Comparison of ENCODE assay signal across 8 mouse cellular contexts in genomic region chr6:134640485-134641475, GRCm38 (mm10). TPM values are rescaled to one million over a fixed set of nuclear protein-coding genes. Genes with fewer than 3 reads are reported as not detected.
A peak's percentile ranks its signal among the peaks of the same experiment; 100 is the strongest.
DNase-seq lines count a peak whose midpoint lies in the region; ATAC-seq and TF ChIP-seq lines count a peak whose summit lies in the region.

No protein-coding gene starts in this region.

- H3K9me3 ChIP-seq in hindbrain, embryonic 14.5 days (ENCODE audit: control insufficient read depth, low read length): no peaks in the 10 kb centered on the region

- WGBS in hindbrain, embryonic 14.5 days: 2% methylated on average over 65 of the region's 65 CpGs

- POLR2A ChIA-PET in Patski (lab: Charles Lee): no interaction called here

- H3K36me3 ChIP-seq in hindbrain, embryonic 14.5 days (replicated peaks; ENCODE audit: control insufficient read depth, insufficient read depth): peaks cover 13% of the 10 kb centered on the region; the same call in 1 of the 2 replicates

- CTCF ChIA-PET in Patski (lab: Charles Lee): interaction anchor here (1.0 to 2.2 kb wide), 6 partner anchors 17 to 308 kb away, joined by 3 to 5 read pairs (median 3); no protein-coding TSS in a partner anchor

- H3K27me3 ChIP-seq in Patski: no peaks in the 10 kb centered on the region
- no peaks in the 10 kb centered on the region for H3K27me3 ChIP-seq in hindbrain, embryonic 14.5 days (ENCODE audit: control insufficient read depth, insufficient read depth, low read length)

- H3K4me3 ChIP-seq in hindbrain, embryonic 14.5 days (replicated peaks; ENCODE audit: low read length): peak overlapping the region; percentile 85

- in situ Hi-C loops in Patski (cut with MboI; ENCODE audit: low pct_unique_long_range_greater_than_20kb): no loop called here

- peak; percentile 99 for TF ChIP-seq CTCF in Patski (IDR thresholded peaks at IDR 0.05)

- peak overlapping the region; percentile 87 for H3K9ac ChIP-seq in hindbrain, embryonic 14.5 days

- H3K4me2 ChIP-seq in hindbrain, embryonic 14.5 days (replicated peaks): peak overlapping the region; percentile 70

- H3K4me1 ChIP-seq in hindbrain, embryonic 14.5 days (replicated peaks; ENCODE audit: control insufficient read depth, insufficient read depth, low read length): peaks cover 10% of the 10 kb centered on the region

- DNase-seq in Patski (ENCODE audit: low read depth, low spot score): peak; percentile 54
- peak; percentile 96 for DNase-seq in cerebellum, postnatal 14 days
- peak; percentile 86 to 91 for DNase-seq in frontal cortex, postnatal 14 days (ENCODE audit: low spot score in 2 of 2)
- DNase-seq in hindbrain, embryonic 14.5 days (ENCODE audit: low spot score): peak; percentile 94
- DNase-seq in layer of hippocampus, postnatal 36 days: peak; percentile 91 to 93
- peak; percentile 96 for DNase-seq in lung, postnatal 36 days
- DNase-seq in retina, postnatal 1 day: peak; percentile 96
- DNase-seq in urinary bladder, adult 18-20 months (ENCODE audit: low spot score in 2 of 2): peak; percentile 88 to 89

- ATAC-seq in Patski: peak; percentile 99
- peak; percentile 99 for ATAC-seq in hindbrain, embryonic 14.5 days (ENCODE audit: low FRiP score)

- peak overlapping the region; percentile 84 for H3K27ac ChIP-seq in hindbrain, embryonic 14.5 days

RNA-seq across cellular contexts. Expression of gene Borcs5, which starts 1.5 kb away (rescaled TPM):
- polyA plus RNA-seq in Patski (2021): 15.4 TPM
- polyA plus RNA-seq in hindbrain, embryonic 14.5 days (2014; fragmentation: Nextera tagmentation; extraction: Ambion mirVana): 42.6 and 44.5 TPM in 2 replicates
- 10 to 100 TPM; 37.2 to 40.1 TPM for total RNA-seq in layer of hippocampus, postnatal 36 days (2021)

RNA-seq across cellular contexts. Expression of gene Mansc1, which starts 8.5 kb away (rescaled TPM):
- polyA plus RNA-seq in Patski (2021): not detected
- polyA plus RNA-seq in hindbrain, embryonic 14.5 days (2014; fragmentation: Nextera tagmentation; extraction: Ambion mirVana): 1.3 and 1.5 TPM in 2 replicates
- 1 to 10 TPM; 8.0 to 8.1 TPM for total RNA-seq in layer of hippocampus, postnatal 36 days (2021)

Comparison
In these comparisons a context has a peak if more than half of its experiments do, and no peak if none do; other contexts are left out.
1. Peak in every context shown above with its lines: DNase-seq, ATAC-seq, H3K4me3 ChIP-seq and H3K27ac ChIP-seq.